ENCODE assay signal across 8 mouse cellular contexts in genomic region chr9:100641391-100642085, GRCm38 (mm10). TPM values are rescaled to one million over a fixed set of nuclear protein-coding genes. Genes with fewer than 3 reads are reported as not detected.
DNase-seq lines count a peak whose midpoint lies in the region; ATAC-seq and TF ChIP-seq lines count a peak whose summit lies in the region.

No protein-coding gene starts in this region.

- 15% methylated on average over 6 of the region's 6 CpGs for WGBS in forebrain, embryonic 12.5 days
- 77% methylated on average over 6 of the region's 6 CpGs for WGBS in liver, embryonic 15.5 days (ENCODE audit: insufficient replicate concordance)

- no peak for TF ChIP-seq CTCF in CH12.LX (conservative IDR thresholded peaks at IDR 0.05 in 1 of 2, IDR thresholded peaks at IDR 0.05 in 1 of 2; ENCODE audit: low read depth in 2 of 2, low read length in 2 of 2)

- peaks cover 4 to 18% of the 10 kb centered on the region in 2 experiments; a peak in 3 of 4 replicates for H3K4me1 ChIP-seq in CH12.LX (ENCODE audit: control insufficient read depth in 1 of 2, insufficient read depth in 2 of 2)
- peaks cover 28% of the 10 kb centered on the region for H3K4me1 ChIP-seq in forebrain, embryonic 12.5 days
- H3K4me1 ChIP-seq in liver, embryonic 15.5 days (replicated peaks), result peaks cover 23% of the 10 kb centered on the region

- TF ChIP-seq RAD21 in CH12.LX (IDR thresholded peaks at IDR 0.05; ENCODE audit: low read depth, low read length), result no peak

- H3K27ac ChIP-seq in CH12.LX (ENCODE audit: insufficient read depth, low read depth), result no peak overlapping the region
- peak overlapping the region; percentile 73 for H3K27ac ChIP-seq in forebrain, embryonic 12.5 days
- peak overlapping the region; percentile 98; the same call in 1 of the 2 replicates for H3K27ac ChIP-seq in liver, embryonic 15.5 days (replicated peaks)

- no peaks in the 10 kb centered on the region for H3K9me3 ChIP-seq in CH12.LX (replicated peaks; ENCODE audit: low read length)
- no peaks in the 10 kb centered on the region for H3K9me3 ChIP-seq in forebrain, embryonic 12.5 days
- H3K9me3 ChIP-seq in liver, embryonic 15.5 days (replicated peaks), result no peaks in the 10 kb centered on the region

- H3K79me2 ChIP-seq in CH12.LX (replicated peaks; ENCODE audit: control insufficient read depth, extremely low read depth, insufficient read depth, poor library complexity, severe bottlenecking), result peaks cover 16% of the 10 kb centered on the region

- H3K4me2 ChIP-seq in CH12.LX (ENCODE audit: insufficient read depth, low read depth, poor library complexity, severe bottlenecking), result peak overlapping the region; percentile 80
- peak overlapping the region; percentile 58 for H3K4me2 ChIP-seq in forebrain, embryonic 12.5 days
- H3K4me2 ChIP-seq in liver, embryonic 15.5 days, result peak overlapping the region; percentile 85

- TF ChIP-seq POLR2A in CH12.LX (IDR thresholded peaks at IDR 0.05; ENCODE audit: low read depth, low read length), result no peak

- ATAC-seq in forebrain, embryonic 12.5 days (ENCODE audit: low FRiP score), result no peak
- ATAC-seq in liver, embryonic 15.5 days (ENCODE audit: insufficient read depth), result no peak

- dilution Hi-C loops in CH12.LX (cut with MboI; ENCODE audit: extremely low pct_ligation_motif_present, extremely low pct_unique_long_range_greater_than_20kb, low sequenced_read_pairs), result no loop called here

- H3K36me3 ChIP-seq in CH12.LX (replicated peaks in 1 of 2; ENCODE audit: control insufficient read depth in 1 of 2, insufficient read depth in 1 of 2, low read length in 1 of 2), result no peaks in the 10 kb centered on the region
- no peaks in the 10 kb centered on the region for H3K36me3 ChIP-seq in forebrain, embryonic 12.5 days (replicated peaks)
- H3K36me3 ChIP-seq in liver, embryonic 15.5 days (replicated peaks), result no peaks in the 10 kb centered on the region

- in situ Hi-C loops in CH12.LX (cut with MboI; ENCODE audit: low pct_ligation_motif_present, low pct_unique_long_range_greater_than_20kb, low sequenced_read_pairs), result loop anchor here (5.0 kb wide), 1 partner anchor 189 kb away; no protein-coding TSS in a partner anchor

- H3K4me3 ChIP-seq in CH12.LX (replicated peaks in 1 of 3; ENCODE audit: low read depth in 2 of 3, low read length in 2 of 3, poor library complexity in 1 of 3), result peak overlapping the region in 2 of 3 experiments; percentile 60 to 87
- H3K4me3 ChIP-seq in forebrain, embryonic 12.5 days (replicated peaks), result 0 out of 2 replicates have a peak overlapping the region, but pooled peaks have one; percentile 5
- peak overlapping the region; percentile 97 for H3K4me3 ChIP-seq in liver, embryonic 15.5 days (replicated peaks)

- peak overlapping the region; percentile 64 for H3K9ac ChIP-seq in CH12.LX (ENCODE audit: insufficient read depth, low read depth)
- H3K9ac ChIP-seq in forebrain, embryonic 12.5 days, result peak overlapping the region; percentile 40
- peak overlapping the region; percentile 82; the same call in 1 of the 2 replicates for H3K9ac ChIP-seq in liver, embryonic 15.5 days

- H3K27me3 ChIP-seq in CH12.LX (replicated peaks), result no peaks in the 10 kb centered on the region
- no peaks in the 10 kb centered on the region for H3K27me3 ChIP-seq in forebrain, embryonic 12.5 days
- no peaks in the 10 kb centered on the region for H3K27me3 ChIP-seq in liver, embryonic 15.5 days

- no peak for TF ChIP-seq EP300 in CH12.LX (IDR thresholded peaks at IDR 0.05; ENCODE audit: low read length)

- peak; percentile 73 for DNase-seq in heart, adult 11 months
- DNase-seq in heart, adult 9 months (ENCODE audit: low spot score in 2 of 2), result no peak
- DNase-seq in CH12.LX (ENCODE audit: extremely low read depth), result no peak
- no peak for DNase-seq in testis, postnatal 10 days (ENCODE audit: low spot score)
- no peak for DNase-seq in layer of hippocampus, adult 11-12 months (ENCODE audit: low spot score)
- DNase-seq in gastrocnemius, adult 8-10 months (ENCODE audit: low spot score in 2 of 2), result no peak

TF ChIP-seq in CH12.LX, 34 proteins besides CTCF, POLR2A, EP300 and RAD21:
- TF ChIP-seq NELFE (IDR thresholded peaks at IDR 0.05; ENCODE audit: low read depth, low read length), result no peak
- no peak for TF ChIP-seq MAFK (IDR thresholded peaks at IDR 0.05; ENCODE audit: insufficient replicate concordance, low read length)
- no peak for TF ChIP-seq HCFC1 (IDR thresholded peaks at IDR 0.05; ENCODE audit: low read depth, low read length)
- TF ChIP-seq JUND (conservative IDR thresholded peaks at IDR 0.05; ENCODE audit: low read depth, low read length), result no peak
- no peak for TF ChIP-seq JUN (IDR thresholded peaks at IDR 0.05; ENCODE audit: insufficient read depth, low read depth, low read length)
- TF ChIP-seq KAT2A (IDR thresholded peaks at IDR 0.05; ENCODE audit: insufficient replicate concordance, low read length), result no peak
- no peak for TF ChIP-seq USF2 (conservative IDR thresholded peaks at IDR 0.05; ENCODE audit: low read depth, low read length)
- no peak for TF ChIP-seq TBP (conservative IDR thresholded peaks at IDR 0.05; ENCODE audit: low read depth, low read length)
- no peak for TF ChIP-seq ZNF384 (IDR thresholded peaks at IDR 0.05; ENCODE audit: low read depth, low read length)
- TF ChIP-seq TCF12 (IDR thresholded peaks at IDR 0.05; ENCODE audit: low read depth, low read length), result no peak
- no peak for TF ChIP-seq ZMIZ1 (IDR thresholded peaks at IDR 0.05; ENCODE audit: low read depth, low read length)
- TF ChIP-seq E2F4 (IDR thresholded peaks at IDR 0.05; ENCODE audit: insufficient replicate concordance, low read depth, low read length), result no peak
- TF ChIP-seq MAX (IDR thresholded peaks at IDR 0.05; ENCODE audit: low read length), result no peak
- no peak for TF ChIP-seq SIN3A (IDR thresholded peaks at IDR 0.05; ENCODE audit: low read length)
- TF ChIP-seq BHLHE40 (IDR thresholded peaks at IDR 0.05; ENCODE audit: low read depth, low read length), result no peak

RNA-seq across cellular contexts. Expression of gene Stag1, which starts 43.9 kb away (rescaled TPM):
- total RNA-seq in CH12.LX (2012; rRNA removed), result 24.5 and 29.5 TPM in 2 replicates
- total RNA-seq in CH12.LX (2014; rRNA removed), result 33.7 and 37.4 TPM in 2 replicates
- 43.2 and 45.9 TPM in 2 replicates for polyA plus RNA-seq in CH12.LX (2012; ENCODE audit: insufficient read length, low read depth)
- polyA plus RNA-seq in forebrain, embryonic 12.5 days (2016; fragmentation: Nextera tagmentation; extraction: Ambion mirVana), result 61.0 and 61.9 TPM in 2 replicates
- 15.3 and 16.8 TPM in 2 replicates for polyA plus RNA-seq in liver, embryonic 15.5 days (2015; fragmentation: Nextera tagmentation; extraction: Ambion mirVana)
- total RNA-seq in gastrocnemius, adult 8-10 months (2022), result 10 to 100 TPM; 19.2 to 22.6 (median 20.8) TPM

Comparison
In these comparisons a context has a peak if more than half of its experiments do, and no peak if none do; other contexts are left out.
1. H3K4me3 ChIP-seq: peak in every context shown above with its lines; median percentile 97 in liver, embryonic 15.5 days; 74 in CH12.LX; 5 in forebrain, embryonic 12.5 days.